Mouse (Mus musculus): ENCODE data around the gene Rassf8. TPM values are rescaled to one million over a fixed set of nuclear protein-coding genes. Genes with fewer than 3 reads are reported as not detected.
A peak's percentile ranks its signal among the peaks of the same experiment; 100 is the strongest.

Gene Rassf8
- polyA plus RNA-seq, 1 experiment from 2014 or later, result 16.6 TPM

DNA sequence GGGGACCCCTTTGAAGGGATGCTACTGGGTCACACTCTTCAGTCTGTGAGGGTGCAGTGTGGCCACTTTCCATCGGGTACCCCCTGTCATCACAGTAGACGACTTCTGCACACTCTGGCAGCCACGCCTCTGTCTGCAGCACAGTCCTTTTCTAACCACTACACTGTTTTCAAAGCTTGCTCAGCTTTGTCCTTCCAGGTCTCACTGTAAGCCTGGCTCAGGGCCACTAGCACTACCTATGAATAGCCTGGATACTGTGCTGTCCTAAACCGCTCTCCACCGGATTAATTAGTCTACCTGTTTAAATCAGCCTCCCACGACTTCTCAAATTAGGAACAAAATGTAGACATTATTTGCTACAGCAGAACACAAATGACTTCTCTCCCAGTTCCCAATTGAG, 63.5 kb downstream of the Rassf8 start:
- WGBS, result 87% methylated on average over 6 of the region's 6 CpGs
- Histone ChIP-seq H3K9ac (ENCODE audit: low read depth, low read length) (no peak overlapping the region), H3K27me3 (replicated peaks; ENCODE audit: control insufficient read depth, insufficient read depth, low read length) (no peaks in the 10 kb centered on the region), H3K4me2 (ENCODE audit: low read depth, low read length) (no peak overlapping the region), H3K27ac (replicated peaks; ENCODE audit: low read depth, low read length) (no peak overlapping the region), H3K4me1 (ENCODE audit: control insufficient read depth, insufficient read depth, low read length) (no peaks in the 10 kb centered on the region), H3K36me3 (ENCODE audit: control insufficient read depth, insufficient read depth, low read length) (peaks cover 29% of the 10 kb centered on the region; the same call in 1 of the 2 replicates), H3K4me3 (ENCODE audit: low read depth, low read length) (no peak overlapping the region), H3K9me3 (ENCODE audit: control insufficient read depth, low read length) (no peaks in the 10 kb centered on the region)
- ATAC-seq (ENCODE audit: low read depth) (no peak), DNase-seq (ENCODE audit: low spot score) (no peak)

DNA sequence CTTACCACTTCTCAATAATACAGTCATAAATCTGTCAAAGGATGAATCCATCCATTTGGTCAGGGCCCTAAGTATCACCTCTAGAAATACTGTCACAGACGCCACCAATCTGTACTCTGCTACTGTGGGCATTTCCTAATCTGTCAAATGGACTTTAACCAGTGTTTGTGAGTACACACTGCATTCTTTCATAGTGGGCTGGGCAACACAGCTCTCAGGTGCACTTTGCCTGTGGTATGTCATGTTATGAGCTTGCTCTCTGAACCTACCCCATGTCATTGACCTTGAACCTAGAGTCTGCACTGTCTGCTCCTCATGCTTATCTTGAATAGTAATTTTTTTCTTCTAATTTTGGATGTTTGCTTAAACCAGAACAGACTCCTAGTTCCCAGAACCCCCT, 64.6 kb downstream of the Rassf8 start:
- Histone ChIP-seq H3K9ac (ENCODE audit: low read depth, low read length) (no peak overlapping the region), H3K4me1 (ENCODE audit: control insufficient read depth, insufficient read depth, low read length) (no peaks in the 10 kb centered on the region), H3K27ac (replicated peaks; ENCODE audit: low read depth, low read length) (no peak overlapping the region), H3K27me3 (replicated peaks; ENCODE audit: control insufficient read depth, insufficient read depth, low read length) (no peaks in the 10 kb centered on the region), H3K4me3 (ENCODE audit: low read depth, low read length) (no peak overlapping the region), H3K36me3 (ENCODE audit: control insufficient read depth, insufficient read depth, low read length) (peaks cover 30% of the 10 kb centered on the region; the same call in 1 of the 2 replicates), H3K4me2 (ENCODE audit: low read depth, low read length) (no peak overlapping the region), H3K9me3 (ENCODE audit: control insufficient read depth, low read length) (no peaks in the 10 kb centered on the region)
- ATAC-seq (ENCODE audit: low read depth) (no peak), DNase-seq (ENCODE audit: low spot score) (no peak)
- 86% methylated on average over 1 of the region's 1 CpGs for WGBS

DNA sequence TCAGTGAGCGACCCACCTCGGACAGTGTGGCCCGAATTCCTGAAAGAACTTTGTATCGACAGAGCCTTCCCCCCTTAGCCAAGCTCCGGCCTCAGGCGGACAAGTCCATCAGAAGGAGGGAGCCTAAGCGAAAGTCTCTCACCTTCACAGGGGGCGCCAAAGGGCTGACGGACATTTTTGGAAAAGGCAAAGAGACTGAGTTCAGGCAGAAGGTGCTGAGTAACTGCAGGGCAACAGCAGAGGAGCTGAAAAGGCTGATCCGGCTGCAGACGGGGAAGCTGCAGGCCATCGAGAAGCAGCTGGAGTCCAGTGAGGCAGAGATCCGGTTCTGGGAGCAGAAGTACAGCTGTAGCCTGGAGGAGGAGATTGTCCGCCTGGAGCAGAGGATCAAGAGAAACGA, 68.7 kb downstream of the Rassf8 start:
- no peak overlapping the region for H3K27ac ChIP-seq (replicated peaks; ENCODE audit: low read depth, low read length)
- no peak overlapping the region for H3K4me2 ChIP-seq (ENCODE audit: low read depth, low read length)
- 36% methylated on average over 15 of the region's 15 CpGs for WGBS
- ATAC-seq (ENCODE audit: low read depth) (no peak), DNase-seq (ENCODE audit: low spot score) (peak; percentile 20)
- H3K9ac ChIP-seq (ENCODE audit: low read depth, low read length), result no peak overlapping the region
- no peaks in the 10 kb centered on the region for H3K4me1 ChIP-seq (ENCODE audit: control insufficient read depth, insufficient read depth, low read length)
- no peak overlapping the region for H3K4me3 ChIP-seq (ENCODE audit: low read depth, low read length)
- H3K9me3 ChIP-seq (ENCODE audit: control insufficient read depth, low read length), result no peaks in the 10 kb centered on the region
- no peaks in the 10 kb centered on the region for H3K27me3 ChIP-seq (replicated peaks; ENCODE audit: control insufficient read depth, insufficient read depth, low read length)
- H3K36me3 ChIP-seq (ENCODE audit: control insufficient read depth, insufficient read depth, low read length), result peaks cover 51% of the 10 kb centered on the region; the same call in 1 of the 2 replicates

DNA sequence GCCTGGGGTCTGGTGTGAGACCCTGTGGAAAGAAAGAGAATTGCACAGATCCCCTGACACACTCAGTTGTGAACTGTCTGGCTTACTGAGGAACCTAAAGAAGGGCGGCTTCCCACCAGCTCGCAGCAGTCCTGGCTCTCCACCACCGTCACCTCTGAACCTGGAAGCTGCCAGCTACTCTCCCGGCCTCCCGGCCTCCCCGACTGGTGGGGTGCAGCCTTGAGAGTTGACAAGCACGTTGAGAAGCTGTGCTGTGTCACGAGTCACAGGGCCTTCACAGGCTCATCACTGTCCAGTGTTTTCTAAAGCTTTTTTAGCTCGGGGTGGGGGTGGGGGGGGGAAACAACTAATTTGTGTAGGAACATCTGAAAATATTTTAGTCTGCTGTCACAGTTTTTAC, 72.6 kb downstream of the Rassf8 start:
- Histone ChIP-seq H3K36me3 (ENCODE audit: control insufficient read depth, insufficient read depth, low read length) (peaks cover 30% of the 10 kb centered on the region; the same call in 1 of the 2 replicates), H3K4me3 (ENCODE audit: low read depth, low read length) (no peak overlapping the region), H3K27ac (replicated peaks; ENCODE audit: low read depth, low read length) (no peak overlapping the region), H3K9ac (ENCODE audit: low read depth, low read length) (no peak overlapping the region), H3K4me1 (ENCODE audit: control insufficient read depth, insufficient read depth, low read length) (no peaks in the 10 kb centered on the region), H3K27me3 (replicated peaks; ENCODE audit: control insufficient read depth, insufficient read depth, low read length) (no peaks in the 10 kb centered on the region), H3K4me2 (ENCODE audit: low read depth, low read length) (no peak overlapping the region), H3K9me3 (ENCODE audit: control insufficient read depth, low read length) (no peaks in the 10 kb centered on the region)
- ATAC-seq (ENCODE audit: low read depth), result no peak
- no peak for DNase-seq (ENCODE audit: low spot score)
- WGBS, result 88% methylated on average over 9 of the region's 9 CpGs

DNA sequence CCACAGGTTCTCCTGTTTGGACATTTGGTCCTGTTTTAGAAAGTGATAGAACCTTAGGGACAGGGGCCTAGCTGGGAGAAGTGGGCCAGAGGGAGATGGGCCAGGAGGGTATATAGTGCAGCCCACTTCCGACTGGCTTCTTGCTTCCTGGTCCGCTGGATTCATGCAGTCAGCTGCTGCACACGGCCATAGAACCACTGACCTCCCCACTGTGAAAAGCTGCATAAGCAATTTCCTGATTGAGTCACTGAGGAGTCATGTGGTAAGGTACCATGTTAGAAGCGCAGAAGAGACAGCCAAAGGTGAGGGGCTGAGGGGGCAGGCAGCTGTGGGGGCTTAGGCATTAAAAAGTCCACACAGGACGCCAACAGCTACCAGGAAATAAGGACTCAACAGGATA, 75.7 kb downstream of the Rassf8 start:
- WGBS, result 69% methylated on average over 5 of the region's 5 CpGs
- H3K27ac ChIP-seq (replicated peaks; ENCODE audit: low read depth, low read length), result no peak overlapping the region
- no peak for DNase-seq (ENCODE audit: low spot score)
- H3K4me1 ChIP-seq (ENCODE audit: control insufficient read depth, insufficient read depth, low read length), result no peaks in the 10 kb centered on the region
- H3K27me3 ChIP-seq (replicated peaks; ENCODE audit: control insufficient read depth, insufficient read depth, low read length), result no peaks in the 10 kb centered on the region
- H3K36me3 ChIP-seq (ENCODE audit: control insufficient read depth, insufficient read depth, low read length), result peaks cover 18% of the 10 kb centered on the region; the same call in 1 of the 2 replicates
- no peak overlapping the region for H3K4me2 ChIP-seq (ENCODE audit: low read depth, low read length)
- H3K9me3 ChIP-seq (ENCODE audit: control insufficient read depth, low read length), result no peaks in the 10 kb centered on the region
- ATAC-seq (ENCODE audit: low read depth), result no peak
- H3K9ac ChIP-seq (ENCODE audit: low read depth, low read length), result no peak overlapping the region
- no peak overlapping the region for H3K4me3 ChIP-seq (ENCODE audit: low read depth, low read length)

DNA sequence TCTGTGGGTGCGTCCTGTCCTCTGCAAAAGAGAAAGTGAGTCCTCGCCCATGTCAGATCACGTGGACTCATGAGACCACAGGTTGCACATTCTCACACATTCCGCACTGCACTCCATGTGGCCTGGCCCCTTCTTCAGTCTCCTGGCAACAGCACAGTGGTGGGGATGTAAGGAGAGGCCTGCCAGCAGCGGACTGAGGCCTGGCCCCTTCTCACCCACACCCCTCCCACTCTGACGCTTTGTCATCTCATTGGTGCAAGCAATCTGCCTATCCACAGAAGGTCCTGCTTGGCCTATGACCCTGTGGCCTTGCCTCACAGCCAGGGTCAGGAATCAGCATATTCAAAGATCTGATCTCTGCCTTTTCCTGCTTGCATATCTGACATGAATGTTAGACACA, 76.6 kb downstream of the Rassf8 start:
- Histone ChIP-seq H3K9ac (ENCODE audit: low read depth, low read length) (no peak overlapping the region), H3K27ac (replicated peaks; ENCODE audit: low read depth, low read length) (no peak overlapping the region), H3K4me2 (ENCODE audit: low read depth, low read length) (no peak overlapping the region), H3K4me3 (ENCODE audit: low read depth, low read length) (no peak overlapping the region), H3K27me3 (replicated peaks; ENCODE audit: control insufficient read depth, insufficient read depth, low read length) (no peaks in the 10 kb centered on the region), H3K36me3 (ENCODE audit: control insufficient read depth, insufficient read depth, low read length) (peaks cover 10% of the 10 kb centered on the region; the same call in 1 of the 2 replicates), H3K9me3 (ENCODE audit: control insufficient read depth, low read length) (no peaks in the 10 kb centered on the region), H3K4me1 (ENCODE audit: control insufficient read depth, insufficient read depth, low read length) (no peaks in the 10 kb centered on the region)
- DNase-seq (ENCODE audit: low spot score) (no peak), ATAC-seq (ENCODE audit: low read depth) (0 out of 2 replicates have a peak, but pooled peaks have one; percentile 55)
- 56% methylated on average over 6 of the region's 6 CpGs for whole genome bisulfite sequencing

DNA sequence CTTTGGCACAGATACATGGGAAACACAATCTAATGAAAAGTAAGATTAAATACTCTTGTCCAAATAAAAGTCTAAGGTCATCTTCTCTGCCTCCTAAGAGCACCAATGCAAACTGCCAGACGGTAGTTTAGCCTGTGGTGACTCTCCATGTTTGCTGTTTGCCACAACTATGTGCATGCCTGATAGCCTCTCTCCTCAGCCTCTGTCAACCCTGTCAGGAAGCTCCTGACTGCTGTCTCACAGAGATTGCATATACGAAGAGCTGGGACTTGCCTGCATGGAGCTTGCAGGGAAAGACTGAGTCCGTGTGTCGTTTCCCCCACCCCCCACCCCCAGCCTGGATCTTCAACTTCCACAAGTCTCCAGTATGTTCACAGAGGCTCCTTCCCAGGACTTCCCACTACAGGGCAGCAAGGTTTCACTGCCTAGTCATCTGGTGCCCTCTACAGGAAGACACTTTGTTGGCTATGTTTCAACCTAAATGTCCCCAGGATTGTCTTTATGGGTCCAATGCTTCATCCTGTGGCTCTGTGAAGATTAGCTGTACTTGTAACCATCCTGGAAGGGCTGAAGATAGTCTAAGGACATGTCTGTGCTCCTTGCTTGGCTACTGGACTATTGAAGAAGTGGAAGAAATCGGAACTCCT, 77.2 kb downstream of the Rassf8 start:
- no peaks in the 10 kb centered on the region for H3K4me1 ChIP-seq (ENCODE audit: control insufficient read depth, insufficient read depth, low read length)
- H3K4me2 ChIP-seq (ENCODE audit: low read depth, low read length), result no peak overlapping the region
- H3K27ac ChIP-seq (replicated peaks; ENCODE audit: low read depth, low read length), result no peak overlapping the region
- peak; percentile 74 for DNase-seq (ENCODE audit: low spot score)
- ATAC-seq (ENCODE audit: low read depth), result no peak
- H3K27me3 ChIP-seq (replicated peaks; ENCODE audit: control insufficient read depth, insufficient read depth, low read length), result no peaks in the 10 kb centered on the region
- no peak overlapping the region for H3K9ac ChIP-seq (ENCODE audit: low read depth, low read length)
- no peak overlapping the region for H3K4me3 ChIP-seq (ENCODE audit: low read depth, low read length)
- WGBS, result 48% methylated on average over 5 of the region's 5 CpGs
- H3K36me3 ChIP-seq (ENCODE audit: control insufficient read depth, insufficient read depth, low read length), result peaks cover 5% of the 10 kb centered on the region; the same call in 1 of the 2 replicates
- no peaks in the 10 kb centered on the region for H3K9me3 ChIP-seq (ENCODE audit: control insufficient read depth, low read length)

DNA sequence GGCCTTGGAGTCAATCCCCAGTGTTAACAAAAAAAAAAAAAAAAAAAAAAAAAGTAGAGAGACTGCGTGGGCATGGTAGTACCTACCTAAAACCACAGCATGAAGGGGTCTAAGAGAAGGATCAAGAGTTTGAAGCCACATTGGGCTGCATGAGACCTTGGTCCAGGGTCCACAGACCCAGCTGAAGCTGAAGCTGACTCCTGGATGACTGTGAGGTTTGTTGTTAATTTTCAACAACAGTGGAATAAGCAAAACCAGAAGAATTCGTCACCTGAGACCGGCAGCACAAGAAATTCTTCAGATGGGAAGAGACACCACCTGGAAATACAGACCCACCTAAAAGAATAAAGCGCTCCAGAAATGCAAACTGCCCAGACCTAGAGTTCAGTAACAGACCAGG, 79.8 kb downstream of the Rassf8 start:
- ATAC-seq (ENCODE audit: low read depth) (no peak), DNase-seq (ENCODE audit: low spot score) (no peak)
- WGBS, result 88% methylated on average over 4 of the region's 4 CpGs
- H3K9me3 ChIP-seq (ENCODE audit: control insufficient read depth, low read length), result no peaks in the 10 kb centered on the region
- H3K9ac ChIP-seq (ENCODE audit: low read depth, low read length), result no peak overlapping the region
- no peak overlapping the region for H3K4me2 ChIP-seq (ENCODE audit: low read depth, low read length)
- no peak overlapping the region for H3K27ac ChIP-seq (replicated peaks; ENCODE audit: low read depth, low read length)
- no peaks in the 10 kb centered on the region for H3K36me3 ChIP-seq (ENCODE audit: control insufficient read depth, insufficient read depth, low read length)
- no peak overlapping the region for H3K4me3 ChIP-seq (ENCODE audit: low read depth, low read length)
- H3K27me3 ChIP-seq (replicated peaks; ENCODE audit: control insufficient read depth, insufficient read depth, low read length), result no peaks in the 10 kb centered on the region
- no peaks in the 10 kb centered on the region for H3K4me1 ChIP-seq (ENCODE audit: control insufficient read depth, insufficient read depth, low read length)

Measured in embryonic facial prominence, embryonic 14.5 days (tissue).